Mouse (Mus musculus) thymus, postnatal 10 days (tissue): ENCODE measurements at regions not wholly inside any gene's neighbourhood (a gene's known extent, or its start where the extent isn't known, plus 50 kb on each side); places are given as distances from the start of the nearest gene placed in this dataset.

ENCODE experiments used
- DNase-seq, 2 experiments: peaks; one replicate each; pipeline ENCODE4 v3.0.0; 2021; ENCODE audit warnings: low spot score in 2 of 2

GRCm38 (mm10) chr3:60698189-60698588, 225.6 kb downstream of the Mbnl1 start:
- DNase-seq = no peak

DNA sequence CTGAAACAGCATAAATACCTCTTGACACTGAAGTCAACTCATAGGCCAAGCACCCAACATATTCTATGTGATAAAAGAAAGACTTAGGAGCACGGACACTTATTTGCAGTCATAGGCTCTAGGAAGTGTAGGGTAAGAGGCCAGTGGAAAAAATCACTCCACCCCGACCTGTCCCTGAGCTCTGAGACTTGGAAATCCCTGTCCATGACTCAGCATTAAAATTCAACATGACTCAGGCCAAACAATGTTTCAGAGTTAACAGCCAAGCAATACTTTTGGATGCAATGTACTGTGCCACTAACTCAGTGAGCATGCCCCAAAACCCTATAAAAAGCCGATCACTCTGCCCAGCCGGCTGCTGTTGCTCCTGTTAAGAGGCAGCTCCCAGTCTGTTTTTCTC, 234.5 kb downstream of the Mbnl1 start:
- DNase-seq = no peak

- DNase-seq = no peak
Measured at GRCm38 (mm10) chr3:60712896-60713295, 240.3 kb downstream of the Mbnl1 start.

DNA sequence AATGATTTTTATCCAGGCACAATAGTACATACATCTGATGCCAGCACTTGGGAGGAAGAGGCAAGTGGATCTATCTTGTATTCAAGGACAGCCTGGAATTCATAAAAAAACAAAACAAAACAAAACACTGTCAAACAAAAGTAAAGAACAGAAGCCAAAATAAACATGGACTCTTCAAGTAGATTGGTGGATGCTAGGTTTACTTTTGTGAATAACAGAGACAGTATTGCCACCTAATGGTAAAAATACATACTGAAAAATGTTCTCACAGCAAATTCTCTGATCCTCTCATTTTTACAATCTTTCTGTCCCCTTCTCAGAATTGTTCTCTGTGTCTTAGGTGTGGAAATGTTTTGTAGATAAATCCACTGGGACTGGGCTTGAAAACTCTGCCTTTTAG, 247.7 kb downstream of the Mbnl1 start:
- no peak for DNase-seq

DNA sequence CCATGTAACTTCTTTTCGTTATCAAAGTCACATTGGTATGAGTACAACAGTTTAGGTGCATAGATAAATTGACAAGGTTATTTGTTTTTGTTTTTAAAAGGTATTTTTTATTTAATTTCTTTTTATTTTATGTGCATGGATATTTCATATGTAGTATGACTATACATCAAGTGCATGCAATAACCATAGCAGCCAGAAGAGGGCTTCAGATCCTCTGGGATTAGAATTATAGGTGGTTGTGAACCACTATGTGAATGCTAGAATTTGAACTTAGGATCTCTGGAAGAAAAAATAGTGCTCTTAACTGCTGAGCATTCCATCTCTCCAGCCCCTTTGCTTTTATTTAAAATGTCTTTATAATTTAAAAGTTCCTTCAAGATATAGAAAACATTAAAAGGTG, 258.7 kb downstream of the Mbnl1 start:
- no peak for DNase-seq

GRCm38 (mm10) chr3:60740543-60741294, 261.9 kb upstream of the P2ry1 start:
- DNase-seq = no peak

DNA sequence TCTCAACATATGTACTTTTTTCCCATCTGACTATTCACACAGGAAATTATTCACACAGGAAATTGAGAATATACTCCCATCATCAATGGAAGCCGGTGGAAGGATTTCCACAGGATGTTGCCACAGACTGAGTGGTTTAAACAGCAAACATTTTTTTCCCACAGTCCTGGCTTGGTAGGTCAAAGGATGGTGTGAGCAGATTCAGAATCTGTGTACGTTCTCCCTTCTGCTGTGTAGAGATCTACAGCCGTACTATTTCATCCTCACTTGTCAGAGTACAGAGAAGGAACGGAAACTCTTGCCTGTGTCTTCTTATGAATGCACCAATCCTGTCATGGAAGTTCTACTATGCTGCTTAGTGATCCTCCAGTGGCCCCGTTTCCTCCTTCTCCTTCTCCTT, 261.2 kb upstream of the P2ry1 start:
- no peak for DNase-seq

- no peak for DNase-seq
Measured at GRCm38 (mm10) chr3:60742232-60742631, 260.4 kb upstream of the P2ry1 start.

DNA sequence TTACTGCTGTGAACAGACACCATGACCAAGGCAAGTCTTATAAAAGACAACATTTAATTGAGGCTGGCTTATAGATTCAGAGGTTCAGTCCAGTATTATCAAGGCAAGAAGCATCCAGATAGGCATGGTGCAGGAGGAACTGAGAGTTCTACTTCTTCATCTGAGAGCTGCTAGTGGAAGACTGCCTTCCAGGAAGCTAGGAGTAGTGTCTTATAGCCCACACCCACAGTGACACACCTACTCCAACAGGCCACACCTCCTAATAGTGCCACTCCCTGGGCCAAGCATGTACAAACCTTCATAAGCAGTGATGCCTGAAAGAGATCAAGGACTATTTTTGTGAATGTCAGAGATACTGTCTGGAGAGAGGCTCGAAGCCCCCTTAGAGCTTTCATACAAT, 257.5 kb upstream of the P2ry1 start:
- DNase-seq = no peak

- no peak for DNase-seq
Measured at GRCm38 (mm10) chr3:60758568-60758967, 244.0 kb upstream of the P2ry1 start.

GRCm38 (mm10) chr3:60759046-60759445, 243.5 kb upstream of the P2ry1 start:
- no peak for DNase-seq

DNA sequence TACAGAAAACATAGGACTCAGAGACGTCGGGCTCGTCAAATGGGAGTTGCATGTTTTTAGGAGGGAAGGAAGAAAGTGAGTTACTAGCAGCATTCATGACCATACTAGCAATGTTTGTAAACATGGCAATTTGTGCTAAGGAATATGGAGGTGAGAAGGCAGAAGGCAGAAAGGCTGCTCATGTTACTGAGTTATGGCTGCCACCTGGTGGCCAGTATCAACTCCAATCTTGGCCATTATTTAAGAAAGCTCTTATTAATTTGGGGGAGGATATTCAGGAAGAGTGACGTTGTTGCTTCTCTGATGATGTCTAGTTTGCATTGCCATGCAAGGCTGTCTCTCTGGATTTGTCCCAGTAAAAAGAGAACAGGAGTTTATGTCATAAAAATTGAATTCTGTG, 239.7 kb upstream of the P2ry1 start:
- DNase-seq = peak in 1 of 2 experiments; percentile 8

GRCm38 (mm10) chr3:60765079-60765478, 237.5 kb upstream of the P2ry1 start:
- no peak for DNase-seq

DNA sequence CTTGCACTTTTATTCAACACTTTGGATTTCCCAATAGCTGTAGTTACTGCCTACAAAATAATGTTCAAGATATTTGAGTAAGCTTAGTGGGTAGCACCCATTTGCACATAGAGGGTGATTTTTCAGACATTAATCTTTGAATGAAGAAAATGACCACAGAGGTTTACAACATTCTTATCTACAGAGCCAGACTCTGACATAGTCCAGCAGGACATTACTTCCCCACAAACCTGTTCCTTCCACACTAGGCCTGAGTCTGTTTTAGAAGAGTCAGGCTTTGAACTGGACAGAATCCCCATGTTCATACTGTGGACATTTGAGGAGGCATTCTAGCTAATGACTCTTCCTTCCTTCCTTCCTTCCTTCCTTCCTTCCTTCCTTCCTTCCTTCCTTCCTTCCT, 233.6 kb upstream of the P2ry1 start:
- DNase-seq = no peak

DNA sequence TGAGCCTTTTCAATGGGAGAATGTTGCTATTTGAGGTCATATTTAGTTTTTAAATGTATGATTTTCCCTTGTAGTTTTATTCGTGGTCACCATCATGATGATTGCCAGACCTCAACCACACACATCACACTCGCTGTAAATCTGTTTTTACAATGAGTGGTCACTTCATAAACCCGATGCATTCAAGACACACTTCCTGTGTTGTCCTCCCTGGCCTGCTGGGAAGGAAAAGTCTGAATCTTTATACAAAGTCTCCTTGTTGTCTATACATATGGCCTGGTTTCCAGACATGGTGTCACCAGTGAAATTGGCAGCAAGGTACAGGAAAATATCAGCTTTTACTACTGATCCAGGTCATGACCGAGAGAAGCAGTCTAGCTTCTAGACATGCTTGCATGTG, 230.7 kb upstream of the P2ry1 start:
- no peak for DNase-seq

DNA sequence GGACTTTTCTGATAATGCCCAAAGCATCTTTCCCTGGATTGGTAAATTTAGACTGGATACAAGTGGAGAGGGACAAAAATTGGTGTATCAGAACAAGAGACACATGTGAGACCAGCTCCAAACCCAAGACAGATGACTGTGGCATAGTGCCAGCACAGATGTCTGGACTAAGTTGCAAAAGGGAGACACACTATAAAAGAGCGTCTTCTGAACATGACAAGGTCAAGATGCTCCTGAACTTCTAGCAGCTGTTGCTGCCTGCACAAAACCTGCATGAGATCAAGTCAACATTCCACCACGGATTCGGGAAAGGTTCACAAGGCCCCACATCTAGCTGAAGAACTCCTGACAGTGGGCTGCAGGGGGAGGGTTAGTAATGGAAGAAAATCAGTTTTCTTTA, 229.2 kb upstream of the P2ry1 start:
- DNase-seq = no peak

GRCm38 (mm10) chr3:60785137-60785875, 217.3 kb upstream of the P2ry1 start:
- peak; percentile 18 to 27 for DNase-seq

GRCm38 (mm10) chr3:60787989-60788388, 214.6 kb upstream of the P2ry1 start:
- DNase-seq = no peak

GRCm38 (mm10) chr3:60789441-60789840, 213.2 kb upstream of the P2ry1 start:
- no peak for DNase-seq

DNA sequence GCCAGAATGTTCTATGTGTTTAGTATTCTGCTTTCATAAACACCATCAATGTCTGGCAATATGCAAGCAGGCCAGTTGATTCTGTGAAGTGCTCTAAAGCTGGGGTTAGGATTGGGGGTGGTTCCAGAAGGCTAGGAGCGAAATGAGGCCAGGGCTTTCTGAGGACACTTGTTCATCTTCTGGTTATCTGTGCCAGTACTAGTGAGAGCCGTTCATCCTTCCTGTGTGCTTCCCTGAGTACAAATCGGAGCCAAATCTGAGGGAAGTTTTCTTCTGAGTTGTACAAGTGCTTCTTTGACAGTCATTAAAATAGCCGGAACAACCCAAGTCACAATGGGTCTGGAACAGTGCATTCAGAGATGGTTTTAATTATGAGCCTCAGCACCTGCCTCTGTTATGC, 210.4 kb upstream of the P2ry1 start:
- DNase-seq = no peak

GRCm38 (mm10) chr3:60796207-60796606, 206.4 kb upstream of the P2ry1 start:
- DNase-seq = no peak

- no peak for DNase-seq
Measured at GRCm38 (mm10) chr3:60797808-60798207, 204.8 kb upstream of the P2ry1 start.

DNA sequence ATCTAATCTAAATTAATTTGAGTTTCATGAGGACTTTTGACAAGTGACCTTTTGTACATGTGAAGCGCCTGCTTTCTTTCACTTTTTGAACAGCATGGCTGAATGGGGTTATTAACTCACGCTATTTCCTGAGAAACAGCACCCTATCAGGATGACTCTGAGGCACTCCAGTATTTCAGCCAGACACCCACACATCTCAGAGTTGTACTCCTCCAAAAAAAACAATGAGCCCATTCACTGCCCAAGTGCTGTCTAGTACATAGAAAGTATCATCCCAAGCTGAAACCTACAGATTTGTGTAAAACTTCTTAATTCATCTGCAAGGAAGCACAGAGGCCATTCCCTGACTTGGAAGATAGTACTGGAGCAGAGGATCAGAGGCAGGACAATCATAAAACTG, 204.1 kb upstream of the P2ry1 start:
- no peak for DNase-seq
